ENCODE assay signal across 25 mouse cellular contexts in the genomic region with DNA sequence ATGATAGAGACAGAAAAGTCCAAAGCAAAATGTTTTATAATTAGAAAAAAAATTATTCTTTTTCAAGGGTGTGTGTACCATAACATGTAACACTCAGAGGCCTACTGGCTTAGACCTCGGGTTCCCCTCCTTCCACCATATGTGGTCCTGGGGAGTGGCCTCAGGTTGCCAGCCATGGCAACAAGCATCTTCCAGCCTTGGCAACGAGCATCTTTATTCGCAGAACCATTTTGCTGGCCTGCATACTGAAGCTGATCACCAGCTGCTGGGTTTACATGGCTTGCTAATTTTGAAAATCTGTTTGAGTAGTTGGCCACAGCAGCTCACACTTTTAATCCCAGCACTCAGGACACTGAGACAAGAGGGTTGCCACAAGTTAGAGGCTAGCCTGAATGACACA. TPM values are rescaled to one million over a fixed set of nuclear protein-coding genes. Genes with fewer than 3 reads are reported as not detected.
DNase-seq lines count a peak whose midpoint lies in the region; ATAC-seq and TF ChIP-seq lines count a peak whose summit lies in the region.
"Had no signal": no experiment of that assay in that cellular context is flagged by ENCODE, and none has a peak within 500 bp of the region (broad histone marks: within the 10 kb centered on the region; RNA-seq: fewer than 3 reads in every experiment).

No protein-coding gene starts in this region.

- WGBS in midbrain, embryonic 11.5 days, result 88% methylated on average over 3 of the region's 3 CpGs
- WGBS in midbrain, embryonic 14.5 days, result 80% methylated on average over 3 of the region's 3 CpGs

- no peak for TF ChIP-seq POLR2A in embryonic fibroblast, embryonic 13.5 days (IDR thresholded peaks at IDR 0.05; ENCODE audit: low read depth, low read length)

- H3K9me3 ChIP-seq in midbrain, embryonic 11.5 days (ENCODE audit: control insufficient read depth, low read length), result no peaks in the 10 kb centered on the region
- H3K9me3 ChIP-seq in midbrain, embryonic 14.5 days (ENCODE audit: control insufficient read depth, low read length), result no peaks in the 10 kb centered on the region
- H3K9me3 ChIP-seq: heart, embryonic 10.5 days; heart, embryonic 13.5 days had no signal

- ATAC-seq in midbrain, embryonic 11.5 days (ENCODE audit: low FRiP score), result no peak
- ATAC-seq in midbrain, embryonic 14.5 days (ENCODE audit: low FRiP score, low TSS enrichment), result no peak
- ATAC-seq: forebrain, embryonic 14.5 days; forebrain, postnatal 0 days; hindbrain, postnatal 0 days had no signal

- no peak for DNase-seq in layer of hippocampus, adult 2 months (ENCODE audit: low spot score in 2 of 2)
- DNase-seq in layer of hippocampus, postnatal 14 days (ENCODE audit: low spot score in 2 of 2), result no peak
- DNase-seq in midbrain, embryonic 11.5 days (ENCODE audit: low spot score, missing footprints), result peak; percentile 4
- DNase-seq in midbrain, embryonic 14.5 days, result no peak
- peak; percentile 61 for DNase-seq in brain, adult 2 months (ENCODE audit: low read depth, low spot score)
- no peak for DNase-seq in kidney, adult 8-10 months
- DNase-seq: adrenal gland, adult 8-10 months; adrenal gland, postnatal 25 days; cerebellum, adult 2 months; cerebellum, adult 9-11 months; cerebellum, postnatal 36 days; forebrain, postnatal 0 days; gastrocnemius, postnatal 10 days; gastrocnemius, postnatal 36 days; heart, adult 2 months; heart, postnatal 14 days; heart, postnatal 4 days had no signal

- no peak overlapping the region for H3K4me2 ChIP-seq in midbrain, embryonic 11.5 days
- H3K4me2 ChIP-seq in midbrain, embryonic 14.5 days (ENCODE audit: low read length), result no peak overlapping the region
- H3K4me2 ChIP-seq: heart, embryonic 13.5 days; hindbrain, embryonic 14.5 days had no signal

- H3K27ac ChIP-seq in layer of hippocampus, adult 2 months, result peak overlapping the region; percentile 90
- no peak overlapping the region for H3K27ac ChIP-seq in midbrain, embryonic 11.5 days (ENCODE audit: low read depth, low read length)
- H3K27ac ChIP-seq in midbrain, embryonic 14.5 days (replicated peaks; ENCODE audit: low read depth, low read length), result no peak overlapping the region
- 0 out of 2 replicates have a peak overlapping the region, but pooled peaks have one; percentile 18 for H3K27ac ChIP-seq in embryonic fibroblast, embryonic 13.5 days (ENCODE audit: insufficient read depth, low read length)
- H3K27ac ChIP-seq: heart, adult 2 months; heart, embryonic 10.5 days; heart, embryonic 13.5 days; hindbrain, embryonic 14.5 days; hindbrain, postnatal 0 days had no signal

- no peak for TF ChIP-seq CTCF in layer of hippocampus, adult 2 months (conservative IDR thresholded peaks at IDR 0.05)
- TF ChIP-seq CTCF in embryonic fibroblast, embryonic 13.5 days (IDR thresholded peaks at IDR 0.05; ENCODE audit: borderline replicate concordance, insufficient read depth, low read length), result no peak

- no peaks in the 10 kb centered on the region for H3K4me1 ChIP-seq in midbrain, embryonic 11.5 days (ENCODE audit: control insufficient read depth, insufficient read depth, low read length)
- H3K4me1 ChIP-seq in midbrain, embryonic 14.5 days (ENCODE audit: control insufficient read depth, insufficient read depth, low read length), result no peaks in the 10 kb centered on the region
- H3K4me1 ChIP-seq in embryonic fibroblast, embryonic 13.5 days (ENCODE audit: control insufficient read depth, insufficient read depth, low read length), result no peaks in the 10 kb centered on the region

- H3K4me3 ChIP-seq in layer of hippocampus, adult 2 months, result no peak overlapping the region
- no peak overlapping the region for H3K4me3 ChIP-seq in midbrain, embryonic 11.5 days (ENCODE audit: low read depth, low read length)
- H3K4me3 ChIP-seq in midbrain, embryonic 14.5 days (replicated peaks; ENCODE audit: low read depth, low read length), result no peak overlapping the region
- no peak overlapping the region for H3K4me3 ChIP-seq in embryonic fibroblast, embryonic 13.5 days (ENCODE audit: insufficient read depth, low read length)
- H3K4me3 ChIP-seq: heart, adult 2 months; heart, embryonic 10.5 days; heart, embryonic 13.5 days had no signal

- no peak overlapping the region for H3K9ac ChIP-seq in midbrain, embryonic 11.5 days (ENCODE audit: low read length)
- no peak overlapping the region for H3K9ac ChIP-seq in midbrain, embryonic 14.5 days (replicated peaks; ENCODE audit: low read length)
- H3K9ac ChIP-seq: forebrain, postnatal 0 days; heart, embryonic 13.5 days; hindbrain, embryonic 14.5 days had no signal

- H3K36me3 ChIP-seq in midbrain, embryonic 11.5 days (ENCODE audit: control insufficient read depth, insufficient read depth, low read length), result peaks cover 2% of the 10 kb centered on the region; the same call in 1 of the 2 replicates
- H3K36me3 ChIP-seq in midbrain, embryonic 14.5 days (ENCODE audit: control insufficient read depth, insufficient read depth, low read length), result peaks cover 20% of the 10 kb centered on the region

- H3K27me3 ChIP-seq in midbrain, embryonic 11.5 days (ENCODE audit: control insufficient read depth, insufficient read depth, low read length), result no peaks in the 10 kb centered on the region
- no peaks in the 10 kb centered on the region for H3K27me3 ChIP-seq in midbrain, embryonic 14.5 days (ENCODE audit: control insufficient read depth, insufficient read depth, low read length)
- H3K27me3 ChIP-seq: heart, embryonic 13.5 days had no signal

RNA-seq across cellular contexts. Expression of gene Cox4i2, which starts 22.0 kb away (rescaled TPM):
- 1 to 10 TPM; 1.4 to 1.6 TPM for total RNA-seq in layer of hippocampus, adult 2 months (2021)
- total RNA-seq in layer of hippocampus, postnatal 14 days (2021), result 1 to 10 TPM; 2.9 to 3.6 TPM
- polyA plus RNA-seq in midbrain, embryonic 11.5 days (2014; fragmentation: Nextera tagmentation; extraction: Ambion mirVana), result 2.8 and 3.7 TPM in 2 replicates
- 5.4 and 5.6 TPM in 2 replicates for polyA plus RNA-seq in midbrain, embryonic 14.5 days (2014; fragmentation: Nextera tagmentation; extraction: Ambion mirVana)
- 0.94 and 1.5 TPM in 2 replicates for polyA plus RNA-seq in embryonic fibroblast, embryonic 13.5 days (2011; ENCODE audit: insufficient read length, low read depth, missing spikeins)
- polyA plus RNA-seq: activated CD4-positive, CD25-positive, alpha-beta regulatory T cell, adult 4 months; inflammation-experienced regulatory T-cells, adult 6 months had no signal

RNA-seq across cellular contexts. Expression of gene Id1, which starts 40.0 kb away (rescaled TPM):
- 10 to 100 TPM; 23.5 to 25.4 TPM for total RNA-seq in layer of hippocampus, adult 2 months (2021)
- 10 to 100 TPM; 32.9 to 35.8 TPM for total RNA-seq in layer of hippocampus, postnatal 14 days (2021)
- 66.0 and 70.7 TPM in 2 replicates for polyA plus RNA-seq in midbrain, embryonic 11.5 days (2014; fragmentation: Nextera tagmentation; extraction: Ambion mirVana)
- 33.5 and 38.8 TPM in 2 replicates for polyA plus RNA-seq in midbrain, embryonic 14.5 days (2014; fragmentation: Nextera tagmentation; extraction: Ambion mirVana)
- polyA plus RNA-seq in embryonic fibroblast, embryonic 13.5 days (2011; ENCODE audit: insufficient read length, low read depth, missing spikeins), result 49.1 and 67.7 TPM in 2 replicates

RNA-seq across cellular contexts. Expression of gene Bcl2l1, which starts 55.5 kb away (rescaled TPM):
- total RNA-seq in layer of hippocampus, adult 2 months (2021), result 100 to 1,000 TPM; 129 to 134 TPM
- total RNA-seq in layer of hippocampus, postnatal 14 days (2021), result 100 to 1,000 TPM; 124 to 128 TPM
- 120 and 125 TPM in 2 replicates for polyA plus RNA-seq in midbrain, embryonic 11.5 days (2014; fragmentation: Nextera tagmentation; extraction: Ambion mirVana)
- 171 and 208 TPM in 2 replicates for polyA plus RNA-seq in midbrain, embryonic 14.5 days (2014; fragmentation: Nextera tagmentation; extraction: Ambion mirVana)
- 51.2 and 71.7 TPM in 2 replicates for polyA plus RNA-seq in embryonic fibroblast, embryonic 13.5 days (2011; ENCODE audit: insufficient read length, low read depth, missing spikeins)

Comparison
In these comparisons a context has a peak if more than half of its experiments do, and no peak if none do; other contexts are left out.
1. DNase-seq: peak in midbrain, embryonic 11.5 days (single experiment) and brain, adult 2 months (single experiment); none in layer of hippocampus, adult 2 months (0 of 2), layer of hippocampus, postnatal 14 days (0 of 2), midbrain, embryonic 14.5 days (single experiment) and kidney, adult 8-10 months (0 of 2).
2. H3K27ac ChIP-seq: peak in layer of hippocampus, adult 2 months (single experiment) and embryonic fibroblast, embryonic 13.5 days (single experiment); none in midbrain, embryonic 11.5 days (single experiment) and midbrain, embryonic 14.5 days (single experiment).